Mouse (Mus musculus) liver, embryonic 14.5 days (tissue): ENCODE results near the gene Mctp1. TPM values are rescaled to one million over a fixed set of nuclear protein-coding genes. Genes with fewer than 3 reads are reported as not detected.
"Not testable (repeated sequence)": the region's sequence is repeated elsewhere in the genome, so short reads cannot be mapped to it uniquely, and the experiment has no call there.

ENCODE experiments used
- ATAC-seq: fragments of 200-750 bp; cut with Nextera tagmentation; 2 replicates; pipeline ENCODE4 v1.8.0; 2017; ENCODE audit warnings: moderate number of reproducible peaks, mild to moderate bottlenecking, moderate library complexity; ENCODE audit not compliant: insufficient read depth
- DNase-seq, 3 experiments: peaks; one replicate each; pipeline ENCODE4 v3.0.0-alpha.2; 2012 to 2013; ENCODE audit warnings: low read depth in 3 of 3, low spot score in 3 of 3
- H3K27ac ChIP-seq: fragments of 300-500 bp; sonication (generic); 2 replicates; pipeline ENCODE4 v1.5.1; 2014; ENCODE audit warnings: moderate library complexity, mild to moderate bottlenecking, control low read depth, inconsistent platforms
- H3K27me3 ChIP-seq: fragments of 300-500 bp; sonication (generic); 2 replicates; pipeline ENCODE4 v1.6.1; 2014; ENCODE audit warnings: mild to moderate bottlenecking, low read length, moderate library complexity; ENCODE audit not compliant: control insufficient read depth, insufficient read depth
- H3K36me3 ChIP-seq: fragments of 300-500 bp; sonication (generic); replicated peaks from 2 replicates; pipeline ENCODE4 v1.6.1; 2014; ENCODE audit warnings: low read depth; ENCODE audit not compliant: control insufficient read depth, insufficient read depth
- H3K4me1 ChIP-seq, 2 experiments: fragments of 200-500 bp in 1 of 2; fragments of 300-500 bp in 1 of 2; sonication (generic) in 1 of 2; replicated peaks; 2 replicates each; pipeline ENCODE4 v1.6.1; 2012 to 2014; ENCODE audit warnings: antibody characterized with exemption in 1 of 2, inconsistent platforms in 1 of 2, low read length in 1 of 2; ENCODE audit not compliant: control insufficient read depth in 2 of 2, insufficient read depth in 2 of 2
- H3K4me2 ChIP-seq: fragments of 300-500 bp; sonication (generic); 2 replicates; pipeline ENCODE4 v1.6.1; 2014; ENCODE audit warnings: low read depth, mild to moderate bottlenecking, control low read depth, moderate library complexity
- H3K4me3 ChIP-seq, 2 experiments: fragments of 200-500 bp in 1 of 2; fragments of 300-500 bp in 1 of 2; sonication (generic) in 1 of 2; 2 replicates each; pipeline ENCODE4 v1.5.1; 2012 to 2014; ENCODE audit warnings: low read depth in 2 of 2, low read length in 2 of 2, mild to moderate bottlenecking in 2 of 2, control low read depth in 1 of 2, inconsistent platforms in 1 of 2, moderate library complexity in 1 of 2; ENCODE audit not compliant: insufficient read depth in 1 of 2
- H3K9ac ChIP-seq: fragments of 300-500 bp; sonication (generic); replicated peaks from 2 replicates; pipeline ENCODE4 v1.6.1; 2014; ENCODE audit warnings: mild to moderate bottlenecking, control low read depth, moderate library complexity
- H3K9me3 ChIP-seq: fragments of 300-500 bp; sonication (generic); 2 replicates; pipeline ENCODE4 v1.6.1; 2016; ENCODE audit warnings: low read length, mixed read lengths; ENCODE audit not compliant: control insufficient read depth
- CTCF ChIP-seq: IDR thresholded peaks from 2 replicates; pipeline ENCODE4 v1.5.1; 2016; ENCODE audit warnings: antibody characterized with exemption, low read depth, control low read depth
- EP300 ChIP-seq: IDR thresholded peaks from 2 replicates; pipeline ENCODE4 v1.6.1; 2016; ENCODE audit warnings: antibody characterized with exemption, low read depth
- WGBS: fragments of 180-500 bp; shearing (Covaris S2); extraction: QIAGEN DNeasy Blood & Tissue Kit; methylation state at CpG from one replicate; pipeline ENCODE4 v1.1.7; 2014; ENCODE audit not compliant: insufficient replicate concordance; 5-methylcytosine and 5-hydroxymethylcytosine counted together
- polyA plus RNA-seq, 2 experiments: library from polyadenylated mRNA; depleted of rRNA in 1 of 2; stranded (reverse) in 1 of 2; unstranded in 1 of 2; fragments of >200 nt; fragmentation: Nextera tagmentation in 1 of 2; extraction: Ambion mirVana in 1 of 2; gene quantifications; 2 replicates each; pipeline versions ENCODE4 v1.2.1 to v1.2.3; 2012 to 2014

Gene Mctp1
- polyA plus RNA-seq, 2 experiments = 0.50 to 0.99 TPM

GRCm38 (mm10) chr13:76929152-76929551, 544.8 kb downstream of the Mctp1 start:
- H3K27me3 ChIP-seq = no peaks in the 10 kb centered on the region
- H3K27ac ChIP-seq = no peak overlapping the region
- no peaks in the 10 kb centered on the region for H3K36me3 ChIP-seq
- no peak overlapping the region for H3K9ac ChIP-seq
- no peak overlapping the region for H3K4me2 ChIP-seq
- ATAC-seq (no peak), DNase-seq (no peak)
- WGBS = 36% methylated on average over 3 of the region's 3 CpGs
- no peaks in the 10 kb centered on the region for H3K4me1 ChIP-seq
- no peak for TF ChIP-seq EP300
- no peak for TF ChIP-seq CTCF
- no peaks in the 10 kb centered on the region for H3K9me3 ChIP-seq
- H3K4me3 ChIP-seq = no peak overlapping the region

GRCm38 (mm10) chr13:76932933-76933332, 548.6 kb downstream of the Mctp1 start:
- Histone ChIP-seq H3K27me3 (no peaks in the 10 kb centered on the region), H3K27ac (no peak overlapping the region), H3K36me3 (no peaks in the 10 kb centered on the region), H3K4me2 (no peak overlapping the region), H3K9ac (no peak overlapping the region), H3K4me3 (no peak overlapping the region), H3K4me1 (no peaks in the 10 kb centered on the region), H3K9me3 (no peaks in the 10 kb centered on the region)
- TF ChIP-seq CTCF (no peak), EP300 (no peak)
- DNase-seq = no peak
- WGBS = 61% methylated on average over 5 of the region's 5 CpGs
- no peak for ATAC-seq

DNA sequence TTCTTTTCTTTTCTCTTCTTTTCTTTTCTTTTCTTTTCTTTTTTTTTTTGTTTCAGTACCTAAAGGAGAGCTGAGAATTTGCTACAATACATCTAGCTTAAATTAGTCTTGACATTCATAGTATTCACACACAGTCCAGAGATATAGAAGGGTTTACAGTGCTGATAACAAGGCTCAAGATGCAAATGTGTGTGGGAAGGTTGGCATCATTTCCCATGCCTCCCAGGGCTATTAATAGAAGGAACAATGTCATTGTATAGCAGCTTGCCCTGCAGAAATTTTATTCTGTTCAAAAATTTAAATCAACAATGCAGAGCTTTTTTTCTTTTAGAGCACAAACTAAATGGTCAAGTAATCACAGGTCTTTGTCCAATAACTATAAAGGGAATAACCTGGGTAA, 564.9 kb downstream of the Mctp1 start:
- Histone ChIP-seq H3K9me3 (no peaks in the 10 kb centered on the region), H3K27ac (no peak overlapping the region), H3K36me3 (no peaks in the 10 kb centered on the region), H3K4me2 (no peak overlapping the region), H3K4me1 (no peaks in the 10 kb centered on the region), H3K27me3 (no peaks in the 10 kb centered on the region), H3K4me3 (no peak overlapping the region), H3K9ac (no peak overlapping the region)
- ATAC-seq (no peak), DNase-seq (no peak)
- TF ChIP-seq EP300 = no peak
- TF ChIP-seq CTCF = no peak

- ATAC-seq = no peak
- Histone ChIP-seq H3K4me3 (no peak overlapping the region), H3K9me3 (no peaks in the 10 kb centered on the region), H3K4me2 (no peak overlapping the region), H3K27ac (no peak overlapping the region), H3K27me3 (no peaks in the 10 kb centered on the region), H3K9ac (no peak overlapping the region), H3K4me1 (no peaks in the 10 kb centered on the region), H3K36me3 (no peaks in the 10 kb centered on the region)
- DNase-seq = no peak
- TF ChIP-seq EP300 (no peak), CTCF (no peak)
Measured at GRCm38 (mm10) chr13:76967588-76967987, 583.3 kb downstream of the Mctp1 start.

- TF ChIP-seq EP300 (no peak), CTCF (peak; percentile 53; the same call in 1 of the 2 replicates)
- Histone ChIP-seq H3K9ac (no peak overlapping the region), H3K36me3 (no peaks in the 10 kb centered on the region), H3K4me2 (no peak overlapping the region), H3K4me1 (no peaks in the 10 kb centered on the region), H3K4me3 (no peak overlapping the region), H3K9me3 (no peaks in the 10 kb centered on the region), H3K27ac (no peak overlapping the region), H3K27me3 (no peaks in the 10 kb centered on the region)
- no peak for ATAC-seq
- DNase-seq = peak in 1 of 3 experiments; percentile 4
- WGBS = 5% methylated on average over 2 of the region's 2 CpGs
Measured at GRCm38 (mm10) chr13:76969386-76969785, 585.1 kb downstream of the Mctp1 start.

- not testable (repeated sequence) for H3K4me3 ChIP-seq, DNase-seq, H3K9ac ChIP-seq, H3K4me2 ChIP-seq, H3K9me3 ChIP-seq, ATAC-seq, H3K27ac ChIP-seq, H3K36me3 ChIP-seq, H3K4me1 ChIP-seq, H3K27me3 ChIP-seq
- 60% methylated on average over 3 of the region's 3 CpGs for WGBS
Measured at GRCm38 (mm10) chr13:76971046-76971445, 586.7 kb downstream of the Mctp1 start.
